Mouse (Mus musculus): Measurements from ENCODE around the gene Phldb1. TPM values are rescaled to one million over a fixed set of nuclear protein-coding genes. Genes with fewer than 3 reads are reported as not detected.
"Not testable (repeated sequence)": the region's sequence is repeated elsewhere in the genome, so short reads cannot be mapped to it uniquely, and the experiment has no call there.

Gene Phldb1
- polyA plus RNA-seq, 1 experiment from 2014 or later: 21.4 TPM

GRCm38 (mm10) chr9:44647026-44647425 is 88.0 kb downstream of the Phldb1 start:
- Histone ChIP-seq H3K4me1 (replicated peaks; ENCODE audit: control insufficient read depth, insufficient read depth, low read length) (no peaks in the 10 kb centered on the region), H3K36me3 (ENCODE audit: control insufficient read depth, insufficient read depth, low read length) (no peaks in the 10 kb centered on the region), H3K27me3 (replicated peaks; ENCODE audit: control insufficient read depth, insufficient read depth, low read length) (no peaks in the 10 kb centered on the region), H3K9me3 (ENCODE audit: control insufficient read depth, low read length) (0 out of 2 replicates have a peak, but pooled peaks cover 2% of the 10 kb centered on the region), H3K4me3 (ENCODE audit: low read depth, low read length) (no peak overlapping the region), H3K4me2 (ENCODE audit: low read length) (no peak overlapping the region), H3K27ac (ENCODE audit: low read depth) (no peak overlapping the region), H3K9ac (ENCODE audit: low read length) (no peak overlapping the region)
- DNase-seq (ENCODE audit: low spot score): no peak
- 95% methylated on average over 8 of the region's 8 CpGs for WGBS
- no peak for ATAC-seq (replicated peaks; ENCODE audit: low FRiP score, low TSS enrichment, low read depth)

GRCm38 (mm10) chr9:44646366-44646765 is 88.6 kb downstream of the Phldb1 start:
- Histone ChIP-seq H3K36me3 (ENCODE audit: control insufficient read depth, insufficient read depth, low read length) (no peaks in the 10 kb centered on the region), H3K27ac (ENCODE audit: low read depth) (no peak overlapping the region), H3K9ac (ENCODE audit: low read length) (no peak overlapping the region), H3K4me3 (ENCODE audit: low read depth, low read length) (no peak overlapping the region), H3K4me1 (replicated peaks; ENCODE audit: control insufficient read depth, insufficient read depth, low read length) (no peaks in the 10 kb centered on the region), H3K9me3 (ENCODE audit: control insufficient read depth, low read length) (0 out of 2 replicates have a peak, but pooled peaks cover 2% of the 10 kb centered on the region), H3K27me3 (replicated peaks; ENCODE audit: control insufficient read depth, insufficient read depth, low read length) (no peaks in the 10 kb centered on the region), H3K4me2 (ENCODE audit: low read length) (no peak overlapping the region)
- DNase-seq (ENCODE audit: low spot score): no peak
- 86% methylated on average over 6 of the region's 6 CpGs for WGBS
- no peak for ATAC-seq (replicated peaks; ENCODE audit: low FRiP score, low TSS enrichment, low read depth)

- DNase-seq (ENCODE audit: low spot score): no peak
- no peak overlapping the region for H3K4me3 ChIP-seq (ENCODE audit: low read depth, low read length)
- H3K27ac ChIP-seq (ENCODE audit: low read depth): no peak overlapping the region
- 59% methylated on average over 15 of the region's 15 CpGs for WGBS
- H3K9ac ChIP-seq (ENCODE audit: low read length): no peak overlapping the region
- no peaks in the 10 kb centered on the region for H3K27me3 ChIP-seq (replicated peaks; ENCODE audit: control insufficient read depth, insufficient read depth, low read length)
- ATAC-seq (replicated peaks; ENCODE audit: low FRiP score, low TSS enrichment, low read depth): no peak
- H3K4me1 ChIP-seq (replicated peaks; ENCODE audit: control insufficient read depth, insufficient read depth, low read length): no peaks in the 10 kb centered on the region
- no peak overlapping the region for H3K4me2 ChIP-seq (ENCODE audit: low read length)
- no peaks in the 10 kb centered on the region; the same call in 1 of the 2 replicates for H3K36me3 ChIP-seq (ENCODE audit: control insufficient read depth, insufficient read depth, low read length)
- 0 out of 2 replicates have a peak, but pooled peaks cover 2% of the 10 kb centered on the region for H3K9me3 ChIP-seq (ENCODE audit: control insufficient read depth, low read length)
Measured at GRCm38 (mm10) chr9:44645924-44646323, 89.1 kb downstream of the Phldb1 start.

GRCm38 (mm10) chr9:44645481-44645880 is 89.5 kb downstream of the Phldb1 start:
- ATAC-seq (replicated peaks; ENCODE audit: low FRiP score, low TSS enrichment, low read depth) (no peak), DNase-seq (ENCODE audit: low spot score) (no peak)
- Histone ChIP-seq H3K4me2 (ENCODE audit: low read length) (no peak overlapping the region), H3K9me3 (ENCODE audit: control insufficient read depth, low read length) (0 out of 2 replicates have a peak, but pooled peaks cover 2% of the 10 kb centered on the region), H3K27ac (ENCODE audit: low read depth) (no peak overlapping the region), H3K4me1 (replicated peaks; ENCODE audit: control insufficient read depth, insufficient read depth, low read length) (no peaks in the 10 kb centered on the region), H3K9ac (ENCODE audit: low read length) (no peak overlapping the region), H3K36me3 (ENCODE audit: control insufficient read depth, insufficient read depth, low read length) (peaks cover 3% of the 10 kb centered on the region; the same call in 1 of the 2 replicates), H3K27me3 (replicated peaks; ENCODE audit: control insufficient read depth, insufficient read depth, low read length) (no peaks in the 10 kb centered on the region), H3K4me3 (ENCODE audit: low read depth, low read length) (no peak overlapping the region)
- WGBS: 64% methylated on average over 5 of the region's 5 CpGs

- no peak for DNase-seq (ENCODE audit: low spot score)
- Histone ChIP-seq H3K4me1 (replicated peaks; ENCODE audit: control insufficient read depth, insufficient read depth, low read length) (no peaks in the 10 kb centered on the region), H3K36me3 (ENCODE audit: control insufficient read depth, insufficient read depth, low read length) (peaks cover 3% of the 10 kb centered on the region; the same call in 1 of the 2 replicates), H3K27me3 (replicated peaks; ENCODE audit: control insufficient read depth, insufficient read depth, low read length) (no peaks in the 10 kb centered on the region), H3K27ac (ENCODE audit: low read depth) (no peak overlapping the region), H3K9ac (ENCODE audit: low read length) (no peak overlapping the region), H3K9me3 (ENCODE audit: control insufficient read depth, low read length) (0 out of 2 replicates have a peak, but pooled peaks cover 2% of the 10 kb centered on the region), H3K4me3 (ENCODE audit: low read depth, low read length) (no peak overlapping the region), H3K4me2 (ENCODE audit: low read length) (no peak overlapping the region)
- no peak for ATAC-seq (replicated peaks; ENCODE audit: low FRiP score, low TSS enrichment, low read depth)
- 87% methylated on average over 2 of the region's 2 CpGs for WGBS
Measured at GRCm38 (mm10) chr9:44644186-44644585, 90.8 kb downstream of the Phldb1 start.

- H3K4me1 ChIP-seq (replicated peaks; ENCODE audit: control insufficient read depth, insufficient read depth, low read length): no peaks in the 10 kb centered on the region
- no peak overlapping the region for H3K4me2 ChIP-seq (ENCODE audit: low read length)
- H3K27ac ChIP-seq (ENCODE audit: low read depth): no peak overlapping the region
- WGBS: 93% methylated on average over 7 of the region's 7 CpGs
- 0 out of 2 replicates have a peak, but pooled peaks cover 2% of the 10 kb centered on the region for H3K9me3 ChIP-seq (ENCODE audit: control insufficient read depth, low read length)
- no peaks in the 10 kb centered on the region for H3K27me3 ChIP-seq (replicated peaks; ENCODE audit: control insufficient read depth, insufficient read depth, low read length)
- H3K36me3 ChIP-seq (ENCODE audit: control insufficient read depth, insufficient read depth, low read length): peaks cover 13% of the 10 kb centered on the region
- no peak overlapping the region for H3K9ac ChIP-seq (ENCODE audit: low read length)
- ATAC-seq (replicated peaks; ENCODE audit: low FRiP score, low TSS enrichment, low read depth): no peak
- DNase-seq (ENCODE audit: low spot score): no peak
- no peak overlapping the region for H3K4me3 ChIP-seq (ENCODE audit: low read depth, low read length)
Measured at GRCm38 (mm10) chr9:44643103-44643502, 91.9 kb downstream of the Phldb1 start.

- Histone ChIP-seq H3K36me3 (ENCODE audit: control insufficient read depth, insufficient read depth, low read length) (peaks cover 28% of the 10 kb centered on the region), H3K4me1 (replicated peaks; ENCODE audit: control insufficient read depth, insufficient read depth, low read length) (no peaks in the 10 kb centered on the region), H3K9me3 (ENCODE audit: control insufficient read depth, low read length) (0 out of 2 replicates have a peak, but pooled peaks cover 2% of the 10 kb centered on the region), H3K9ac (ENCODE audit: low read length) (no peak overlapping the region), H3K4me2 (ENCODE audit: low read length) (no peak overlapping the region), H3K27me3 (replicated peaks; ENCODE audit: control insufficient read depth, insufficient read depth, low read length) (no peaks in the 10 kb centered on the region), H3K4me3 (ENCODE audit: low read depth, low read length) (no peak overlapping the region), H3K27ac (ENCODE audit: low read depth) (no peak overlapping the region)
- ATAC-seq (replicated peaks; ENCODE audit: low FRiP score, low TSS enrichment, low read depth): no peak
- 89% methylated on average over 2 of the region's 2 CpGs for WGBS
- no peak for DNase-seq (ENCODE audit: low spot score)
Measured at GRCm38 (mm10) chr9:44641616-44642015, 93.4 kb downstream of the Phldb1 start.

- Histone ChIP-seq H3K4me2 (ENCODE audit: low read length) (no peak overlapping the region), H3K4me3 (ENCODE audit: low read depth, low read length) (no peak overlapping the region), H3K27me3 (replicated peaks; ENCODE audit: control insufficient read depth, insufficient read depth, low read length) (no peaks in the 10 kb centered on the region), H3K36me3 (ENCODE audit: control insufficient read depth, insufficient read depth, low read length) (peaks cover 36% of the 10 kb centered on the region), H3K9ac (ENCODE audit: low read length) (no peak overlapping the region), H3K9me3 (ENCODE audit: control insufficient read depth, low read length) (0 out of 2 replicates have a peak, but pooled peaks cover 2% of the 10 kb centered on the region), H3K27ac (ENCODE audit: low read depth) (no peak overlapping the region), H3K4me1 (replicated peaks; ENCODE audit: control insufficient read depth, insufficient read depth, low read length) (no peaks in the 10 kb centered on the region)
- DNase-seq (ENCODE audit: low spot score): no peak
- no peak for ATAC-seq (replicated peaks; ENCODE audit: low FRiP score, low TSS enrichment, low read depth)
- 92% methylated on average over 3 of the region's 3 CpGs for WGBS
Measured at GRCm38 (mm10) chr9:44640646-44641357, 94.2 kb downstream of the Phldb1 start.

- DNase-seq (ENCODE audit: low spot score); H3K9me3 ChIP-seq (ENCODE audit: control insufficient read depth, low read length); H3K4me1 ChIP-seq (replicated peaks; ENCODE audit: control insufficient read depth, insufficient read depth, low read length); H3K4me3 ChIP-seq (ENCODE audit: low read depth, low read length); H3K4me2 ChIP-seq (ENCODE audit: low read length); H3K27ac ChIP-seq (ENCODE audit: low read depth); ATAC-seq (replicated peaks; ENCODE audit: low FRiP score, low TSS enrichment, low read depth); H3K9ac ChIP-seq (ENCODE audit: low read length); H3K27me3 ChIP-seq (replicated peaks; ENCODE audit: control insufficient read depth, insufficient read depth, low read length): not testable (repeated sequence)
- 69% methylated on average over 1 of the region's 1 CpGs for WGBS
- peaks cover 44% of the 10 kb centered on the region for H3K36me3 ChIP-seq (ENCODE audit: control insufficient read depth, insufficient read depth, low read length)
Measured at GRCm38 (mm10) chr9:44640028-44640427, 95.0 kb downstream of the Phldb1 start.

Data from intestine, embryonic 14.5 days (tissue).